Mouse (Mus musculus) E14TG2a.4 (cell line): Measurements from ENCODE around the gene Xkr7.

Source experiments
- CTCF ChIP-seq: conservative IDR thresholded peaks from 2 replicates; pipeline ENCODE4 v1.5.1; 2014; ENCODE audit warnings: low read length
- NANOG ChIP-seq: IDR thresholded peaks from 2 replicates; pipeline ENCODE4 v1.6.1; 2014; ENCODE audit warnings: borderline replicate concordance, low read length, mixed read lengths
- POU5F1 ChIP-seq: IDR thresholded peaks from 2 replicates; pipeline ENCODE4 v1.6.1; 2014; ENCODE audit warnings: low read length, borderline replicate concordance

- TF ChIP-seq CTCF (no peak), NANOG (no peak), POU5F1 (no peak)
Observed at GRCm38 (mm10) chr2:153051095-153051494, 19.4 kb downstream of the Xkr7 start.
